Mouse (Mus musculus) layer of hippocampus, postnatal 10 days (tissue): ENCODE results near the gene Cntnap5c. TPM values are rescaled to one million over a fixed set of nuclear protein-coding genes. Genes with fewer than 3 reads are reported as not detected.

Experiments
- DNase-seq, 2 experiments: peaks; one replicate each; pipeline ENCODE4 v3.0.0; 2021; ENCODE audit warnings: low spot score in 2 of 2
- total RNA-seq, 2 experiments: library from RNA; stranded (reverse); gene quantifications; 2 replicates each; pipeline ENCODE4 v1.2.3; 2021

The Cntnap5c gene
- total RNA-seq, 2 experiments from 2014 or later, result 12.0 to 12.4 TPM

GRCm38 (mm10) chr17:58003322-58003721, 234.0 kb downstream of the Cntnap5c start:
- no peak for DNase-seq

- no peak for DNase-seq
Measured at GRCm38 (mm10) chr17:58004491-58004890, 235.1 kb downstream of the Cntnap5c start.

GRCm38 (mm10) chr17:58041178-58041577, 271.8 kb downstream of the Cntnap5c start:
- no peak for DNase-seq

- no peak for DNase-seq
Measured at GRCm38 (mm10) chr17:58045149-58045548, 275.8 kb downstream of the Cntnap5c start.

- DNase-seq, result no peak
Measured at GRCm38 (mm10) chr17:58069912-58070311, 300.5 kb downstream of the Cntnap5c start.

- peak; percentile 17 for DNase-seq
Measured at GRCm38 (mm10) chr17:58082676-58083075, 313.3 kb downstream of the Cntnap5c start.

- DNase-seq, result no peak
Measured at GRCm38 (mm10) chr17:58104505-58104904, 335.1 kb downstream of the Cntnap5c start.

GRCm38 (mm10) chr17:58107901-58108300, 338.5 kb downstream of the Cntnap5c start:
- DNase-seq, result no peak

GRCm38 (mm10) chr17:58108335-58108734, 339.0 kb downstream of the Cntnap5c start:
- DNase-seq, result no peak

GRCm38 (mm10) chr17:58187171-58187570, 417.8 kb downstream of the Cntnap5c start:
- no peak for DNase-seq

- DNase-seq, result no peak
Measured at GRCm38 (mm10) chr17:58201148-58201547, 431.8 kb downstream of the Cntnap5c start.

- DNase-seq, result no peak
Measured at GRCm38 (mm10) chr17:58268058-58268457, 498.7 kb downstream of the Cntnap5c start.

GRCm38 (mm10) chr17:58351310-58351709, 581.9 kb downstream of the Cntnap5c start:
- no peak for DNase-seq

GRCm38 (mm10) chr17:58356224-58356623, 586.9 kb downstream of the Cntnap5c start:
- DNase-seq, result no peak

GRCm38 (mm10) chr17:58363582-58364267, 594.4 kb downstream of the Cntnap5c start:
- DNase-seq, result no peak

GRCm38 (mm10) chr17:58370089-58370488, 600.7 kb downstream of the Cntnap5c start:
- DNase-seq, result no peak

- DNase-seq, result peak; percentile 16 to 22
Measured at GRCm38 (mm10) chr17:58407769-58408168, 638.4 kb downstream of the Cntnap5c start.

GRCm38 (mm10) chr17:58408756-58409155, 639.4 kb downstream of the Cntnap5c start:
- no peak for DNase-seq

- no peak for DNase-seq
Measured at GRCm38 (mm10) chr17:58437443-58437842, 668.1 kb downstream of the Cntnap5c start.
